Mouse (Mus musculus) olfactory bulb, adult 2 months (tissue): ENCODE data around the gene Kifc5b. TPM values are rescaled to one million over a fixed set of nuclear protein-coding genes. Genes with fewer than 3 reads are reported as not detected.
"Not testable (repeated sequence)": the region's sequence is repeated elsewhere in the genome, so short reads cannot be mapped to it uniquely, and the experiment has no call there.

Experiments used
- H3K27ac ChIP-seq: fragments of 200-500 bp; 2 replicates; pipeline ENCODE4 v1.5.1; 2012; ENCODE audit warnings: low read depth, low read length; ENCODE audit not compliant: insufficient read depth
- H3K4me1 ChIP-seq: fragments of 200-500 bp; 2 replicates; pipeline ENCODE4 v1.6.1; 2012; ENCODE audit warnings: low read length; ENCODE audit not compliant: control insufficient read depth, insufficient read depth
- H3K4me3 ChIP-seq: fragments of 200-500 bp; 2 replicates; pipeline ENCODE4 v1.5.1; 2012; ENCODE audit warnings: mild to moderate bottlenecking, low read depth, low read length, moderate library complexity; ENCODE audit not compliant: insufficient read depth
- CTCF ChIP-seq: fragments of 200-500 bp; IDR thresholded peaks from 2 replicates; pipeline ENCODE4 v1.5.1; 2012; ENCODE audit warnings: low read depth, mild to moderate bottlenecking, low read length, moderate library complexity; ENCODE audit not compliant: insufficient read depth
- POLR2A ChIP-seq: fragments of 200-500 bp; IDR thresholded peaks from 2 replicates; pipeline ENCODE4 v1.6.1; 2012; ENCODE audit warnings: mild to moderate bottlenecking, low read depth, low read length, moderate library complexity; ENCODE audit not compliant: insufficient read depth
- WGBS: fragments of 180-500 bp; shearing (Covaris S2); methylation state at CpG from one replicate; pipeline ENCODE4 v1.1.7; 2018; 5-methylcytosine and 5-hydroxymethylcytosine counted together
- polyA plus RNA-seq: library from polyadenylated mRNA; stranded (reverse); fragments of >200 nt; gene quantifications from 2 replicates; pipeline ENCODE4 v1.2.4, GENCODE M21; 2012; ENCODE audit warnings: low replicate concordance; ENCODE audit not compliant: missing spikeins, insufficient read depth, insufficient read length

Gene Kifc5b
- polyA plus RNA-seq, 1 experiment = not detected

- TF ChIP-seq CTCF = no peak
- TF ChIP-seq POLR2A = peak; percentile 97
- under 1% methylated on average over 75 of the region's 75 CpGs for WGBS
- Histone ChIP-seq H3K4me1 (peaks cover 38% of the 10 kb centered on the region), H3K27ac (peak within 1 kb of the TSS; percentile 53), H3K4me3 (peak within 1 kb of the TSS; percentile 81)
Observed at GRCm38 (mm10) chr17:26972703-26973574, 56.0 kb downstream of the Kifc5b start, which contains the start of gene Zbtb9. Gene Zbtb9 (plus strand): TSS chr17:26973167.

GRCm38 (mm10) chr17:26974547-26974946 lies 57.7 kb downstream of the Kifc5b start:
- WGBS = 91% methylated on average over 15 of the region's 15 CpGs
- Histone ChIP-seq H3K4me3 (no peak overlapping the region), H3K4me1 (peaks cover 28% of the 10 kb centered on the region), H3K27ac (no peak overlapping the region)
- no peak for TF ChIP-seq POLR2A
- TF ChIP-seq CTCF = no peak

- Histone ChIP-seq H3K4me3 (no peak overlapping the region), H3K4me1 (peaks cover 32% of the 10 kb centered on the region), H3K27ac (no peak overlapping the region)
- no peak for TF ChIP-seq CTCF
- no peak for TF ChIP-seq POLR2A
Observed at GRCm38 (mm10) chr17:26975415-26975814, 58.5 kb downstream of the Kifc5b start.

- WGBS = 84% methylated on average over 6 of the region's 6 CpGs
- H3K4me1 ChIP-seq = peaks cover 26% of the 10 kb centered on the region
- H3K27ac ChIP-seq, H3K4me3 ChIP-seq: not testable (repeated sequence)
Observed at GRCm38 (mm10) chr17:26977354-26977753, 60.5 kb downstream of the Kifc5b start.

- H3K27ac ChIP-seq = no peak overlapping the region
- H3K4me1 ChIP-seq = peaks cover 18% of the 10 kb centered on the region
- H3K4me3 ChIP-seq = no peak overlapping the region
- no peak for TF ChIP-seq CTCF
- no peak for TF ChIP-seq POLR2A
- WGBS = 76% methylated on average over 2 of the region's 2 CpGs
Observed at GRCm38 (mm10) chr17:26979426-26979825, 62.5 kb downstream of the Kifc5b start.

GRCm38 (mm10) chr17:26981050-26981449 lies 64.2 kb downstream of the Kifc5b start:
- peak overlapping the region; percentile 60 for H3K27ac ChIP-seq
- H3K4me3 ChIP-seq = no peak overlapping the region
- TF ChIP-seq POLR2A (no peak), CTCF (no peak)
- H3K4me1 ChIP-seq = peaks cover 12% of the 10 kb centered on the region
- WGBS = 31% methylated on average over 2 of the region's 2 CpGs

Other genes with a start within 250 kb of the Kifc5b start
- not detected in 2 replicates for gene Crebrf, start 201.4 kb upstream of the Kifc5b start, polyA plus RNA-seq
- not detected in 2 replicates for gene Bnip1, start 136.0 kb upstream of the Kifc5b start, polyA plus RNA-seq
- not detected in 2 replicates for gene Nkx2-5, start 72.1 kb upstream of the Kifc5b start, polyA plus RNA-seq
- not detected in 2 replicates for gene Phf1, start 16.0 kb downstream of the Kifc5b start, polyA plus RNA-seq
- gene Cuta, start 22.5 kb downstream of the Kifc5b start, polyA plus RNA-seq = not detected in 2 replicates
- 50.4 and 503 TPM in 2 replicates for gene Syngap1, start 24.2 kb downstream of the Kifc5b start, polyA plus RNA-seq
- gene Zbtb9, start 56.1 kb downstream of the Kifc5b start, polyA plus RNA-seq = 109 TPM in 1 of 2 replicates, not detected in the other
- not detected in 2 replicates for gene Bak1, start 111.9 kb downstream of the Kifc5b start, polyA plus RNA-seq
- not detected in 2 replicates for gene Itpr3, start 140.2 kb downstream of the Kifc5b start, polyA plus RNA-seq
- gene Uqcc2, start 216.8 kb downstream of the Kifc5b start, polyA plus RNA-seq = not detected in 2 replicates